ENCODE assay signal across 9 mouse cellular contexts in genomic region chr8:125337444-125338077, GRCm38 (mm10).
DNase-seq lines count a peak whose midpoint lies in the region; ATAC-seq lines count a peak whose summit lies in the region.
"Had no signal": no experiment of that assay in that cellular context is flagged by ENCODE, and none has a peak within 500 bp of the region (broad histone marks: within the 10 kb centered on the region; RNA-seq: fewer than 3 reads in every experiment).

No protein-coding gene starts in this region.

- ATAC-seq in kidney, embryonic 14.5 days (ENCODE audit: low FRiP score, low TSS enrichment), result no peak

- H3K9ac ChIP-seq in kidney, embryonic 14.5 days (ENCODE audit: low read depth, low read length), result no peak overlapping the region

- H3K9me3 ChIP-seq in kidney, embryonic 14.5 days (ENCODE audit: control insufficient read depth, low read length), result no peaks in the 10 kb centered on the region

- H3K4me2 ChIP-seq in kidney, embryonic 14.5 days (replicated peaks; ENCODE audit: low read depth, low read length), result 0 out of 2 replicates have a peak overlapping the region, but pooled peaks have one; percentile 13

- 18% methylated on average over 18 of the region's 18 CpGs for WGBS in kidney, embryonic 14.5 days

- H3K27me3 ChIP-seq in kidney, embryonic 14.5 days (ENCODE audit: control insufficient read depth, insufficient read depth, low read length), result no peaks in the 10 kb centered on the region

- peak overlapping the region; percentile 30; the same call in 1 of the 2 replicates for H3K27ac ChIP-seq in kidney, embryonic 14.5 days (ENCODE audit: low read depth, low read length)
- H3K27ac ChIP-seq: layer of hippocampus, adult 2 months had no signal

- no peak for DNase-seq in kidney, postnatal 10 days
- peak; percentile 78 for DNase-seq in CD4-positive, CD25-positive, alpha-beta regulatory T cell, adult 2 months (ENCODE audit: low read depth, low spot score)
- peak; percentile 79 for DNase-seq in T-cell, adult 2 months (ENCODE audit: low spot score)
- peak; percentile 81 for DNase-seq in naive thymus-derived CD4-positive, alpha-beta T cell, adult 2 months (ENCODE audit: low read depth)
- DNase-seq in layer of hippocampus, adult 9-11 months, result no peak
- no peak for DNase-seq in layer of hippocampus, postnatal 36 days
- DNase-seq: cerebellum, postnatal 14 days had no signal

- no peaks in the 10 kb centered on the region for H3K36me3 ChIP-seq in kidney, embryonic 14.5 days (ENCODE audit: control insufficient read depth, insufficient read depth, low read length)

- no peak overlapping the region for H3K4me3 ChIP-seq in kidney, embryonic 14.5 days (ENCODE audit: low read length)
- H3K4me3 ChIP-seq: layer of hippocampus, adult 2 months had no signal

- peaks cover 18% of the 10 kb centered on the region for H3K4me1 ChIP-seq in kidney, embryonic 14.5 days (ENCODE audit: control insufficient read depth, insufficient read depth, low read length)

Comparison
In these comparisons a context has a peak if more than half of its experiments do, and no peak if none do; other contexts are left out.
1. DNase-seq: peak in CD4-positive, CD25-positive, alpha-beta regulatory T cell, adult 2 months (single experiment), T-cell, adult 2 months (single experiment) and naive thymus-derived CD4-positive, alpha-beta T cell, adult 2 months (single experiment); none in kidney, postnatal 10 days (single experiment), layer of hippocampus, adult 9-11 months (single experiment) and layer of hippocampus, postnatal 36 days (0 of 2).